Mouse (Mus musculus) erythroid progenitor cell, adult 5-6 weeks (primary cell): ENCODE measurements around the gene D10Wsu102e. TPM values are rescaled to one million over a fixed set of nuclear protein-coding genes. Genes with fewer than 3 reads are reported as not detected.
A peak's percentile ranks its signal among the peaks of the same experiment; 100 is the strongest.

Experiments
- ATAC-seq: replicated peaks from 2 replicates; pipeline ENCODE4 v1.8.0; 2016; ENCODE audit warnings: moderate number of reproducible peaks, mild to moderate bottlenecking, moderate TSS enrichment, inconsistent platforms; ENCODE audit not compliant: poor library complexity, low FRiP score, severe bottlenecking
- total RNA-seq, 2 experiments: library from RNA; stranded (forward) in 1 of 2; stranded (reverse) in 1 of 2; fragments of 150-400 nt in 1 of 2; fragments of 186-747, 209-891 nt in 1 of 2; gene quantifications; 2 replicates each; pipeline versions ENCODE4 v1.2.3 to v1.2.4; 2015 to 2017; ENCODE audit warnings: low replicate concordance in 2 of 2

Gene D10Wsu102e
- total RNA-seq (2015; ENCODE audit: low replicate concordance) (under 0.01 TPM in 2 replicates), total RNA-seq (2017; ENCODE audit: low replicate concordance) (0.13 and 0.15 TPM in 2 replicates)

DNA sequence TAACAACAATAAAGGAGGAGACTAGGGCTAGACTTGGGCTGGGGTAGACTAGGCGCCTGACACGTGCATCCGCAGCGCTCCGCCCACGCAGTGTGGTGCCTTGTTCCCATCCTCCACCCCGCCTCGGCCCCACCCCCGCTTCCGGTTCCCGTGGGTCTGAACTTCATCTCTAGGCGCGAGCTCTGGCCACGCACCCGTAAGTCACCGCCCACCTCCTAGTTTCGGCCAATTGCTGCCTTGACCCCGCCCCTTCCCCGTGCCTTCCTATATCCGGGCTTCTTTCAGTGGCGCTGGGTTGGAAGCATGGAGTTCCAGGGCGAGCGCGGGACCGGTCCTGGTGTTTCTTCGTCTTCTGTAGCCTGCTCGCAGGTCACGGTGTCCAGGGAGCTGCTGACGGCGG lies at the start of gene D10Wsu102e:
Gene D10Wsu102e (plus strand): TSS at position 266 of the 400 bp plus-strand sequence.
- peak; percentile 99 for ATAC-seq

DNA sequence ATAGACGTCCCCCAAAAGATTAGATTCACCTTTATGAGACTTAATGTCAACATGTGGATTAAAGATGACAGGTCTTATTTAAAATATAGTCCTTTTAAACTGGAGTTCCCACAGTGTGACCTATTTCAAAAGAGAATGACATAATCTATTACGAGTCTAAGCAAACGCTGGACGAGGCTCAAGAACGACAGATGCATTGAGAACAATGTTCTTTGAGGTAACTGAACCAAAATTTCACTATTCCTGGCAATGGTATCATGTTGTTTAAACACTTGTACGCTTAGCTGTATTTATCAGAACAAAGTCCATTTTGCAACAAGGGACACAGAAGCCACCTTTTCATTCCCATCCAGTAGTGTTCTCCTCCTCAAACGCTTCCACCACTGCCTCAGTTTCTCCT lies 49.7 kb upstream of the D10Wsu102e start:
- no peak for ATAC-seq

DNA sequence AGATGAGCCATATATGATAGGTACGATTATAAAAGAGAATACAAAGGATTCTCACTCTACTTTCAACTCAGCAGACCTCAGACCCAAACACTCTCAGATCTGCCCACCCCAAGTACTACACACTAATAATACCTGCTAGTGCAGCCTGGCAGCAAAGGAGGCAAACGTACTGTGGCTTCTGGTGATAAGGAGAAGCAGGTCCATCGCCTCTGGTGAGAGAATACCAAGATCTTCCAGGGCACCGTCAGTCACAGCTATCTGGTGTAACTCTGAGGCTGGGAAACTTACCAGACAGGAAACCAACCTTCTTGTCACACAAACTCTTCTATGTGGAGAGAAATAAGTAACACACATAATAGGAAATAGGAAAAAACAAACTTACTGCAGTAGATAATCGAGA lies 47.0 kb upstream of the D10Wsu102e start:
- ATAC-seq = no peak

DNA sequence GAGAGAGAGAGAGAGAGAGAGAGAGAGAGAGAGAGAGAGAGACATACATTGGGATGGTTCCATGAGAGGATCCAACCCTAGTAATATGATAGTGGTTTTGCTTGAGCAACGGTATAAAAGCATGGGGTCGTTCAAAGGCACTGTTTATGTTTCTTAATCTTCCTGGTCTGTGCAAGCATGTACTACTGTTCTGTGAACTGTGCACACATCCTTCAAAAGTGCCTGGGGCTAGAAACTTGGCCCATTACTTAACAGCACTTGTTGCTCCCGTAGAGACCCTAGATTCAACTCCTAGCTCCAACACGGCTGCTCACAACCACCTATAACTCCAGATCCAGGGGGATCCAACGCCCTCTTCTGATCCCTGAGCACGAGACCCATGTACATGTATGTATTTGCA lies 39.6 kb upstream of the D10Wsu102e start:
- no peak for ATAC-seq

DNA sequence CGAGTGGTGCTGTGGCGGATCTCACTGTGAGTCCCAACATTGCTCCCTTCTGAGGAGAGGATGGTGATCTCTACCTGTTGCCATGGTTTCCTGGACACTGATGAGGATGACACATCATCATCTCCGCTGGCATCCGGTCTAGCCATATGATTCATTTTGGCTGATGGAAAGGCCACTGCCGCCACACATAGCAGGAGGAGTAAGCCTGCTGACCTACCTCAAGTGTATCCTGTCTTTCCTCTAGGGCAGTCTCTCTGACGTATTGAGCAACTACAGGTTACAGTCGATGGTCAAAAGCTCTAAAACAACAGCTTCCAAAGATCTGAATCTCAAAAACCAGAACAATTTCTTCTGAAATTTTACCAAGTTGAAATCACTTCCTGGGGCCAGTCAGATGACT lies 39.2 kb upstream of the D10Wsu102e start:
- ATAC-seq = no peak

DNA sequence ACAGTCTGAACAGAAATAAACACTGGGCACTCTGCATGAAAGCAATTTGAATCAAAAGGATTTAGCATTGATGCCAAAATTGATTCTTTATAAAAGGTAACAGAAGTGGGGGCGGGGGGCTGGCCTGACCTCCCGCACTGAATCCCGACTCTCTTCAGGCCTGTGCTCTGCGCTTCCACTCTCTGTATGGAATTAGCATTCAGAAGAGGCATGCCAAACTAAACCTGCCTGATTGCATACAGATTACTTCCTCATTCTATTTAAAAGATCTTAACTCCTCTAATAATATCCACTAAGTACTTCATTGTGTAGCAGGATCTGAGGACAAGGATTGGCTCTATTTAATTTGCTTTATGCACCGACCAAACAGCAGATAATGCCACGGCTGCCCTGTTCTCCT lies 38.5 kb upstream of the D10Wsu102e start:
- no peak for ATAC-seq

DNA sequence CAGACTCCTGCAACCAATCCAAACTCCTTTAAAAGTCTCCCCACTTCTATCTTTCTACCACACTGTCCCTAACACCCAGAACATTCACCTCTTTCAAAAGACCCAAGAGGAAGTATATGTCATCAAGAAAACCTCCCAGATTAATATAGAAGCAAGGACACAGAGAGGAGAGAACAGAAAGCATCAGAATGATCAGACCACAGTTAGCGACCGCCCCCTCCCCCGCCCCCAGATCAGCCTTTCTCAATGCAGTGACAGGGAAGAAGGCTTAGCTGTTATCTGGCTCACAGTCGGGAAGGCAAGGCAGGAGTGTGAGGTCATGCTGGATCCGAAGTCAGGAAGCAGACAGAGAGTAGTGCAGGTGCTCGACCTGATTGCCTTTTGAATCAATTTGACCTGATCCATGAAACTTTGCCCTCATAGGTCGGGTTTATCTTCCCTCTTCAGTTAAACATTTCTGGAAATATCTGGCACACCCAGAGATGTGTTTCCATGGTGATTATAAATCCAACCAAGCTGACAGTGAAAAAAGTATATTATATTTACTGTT lies 37.4 kb upstream of the D10Wsu102e start:
- ATAC-seq = no peak

DNA sequence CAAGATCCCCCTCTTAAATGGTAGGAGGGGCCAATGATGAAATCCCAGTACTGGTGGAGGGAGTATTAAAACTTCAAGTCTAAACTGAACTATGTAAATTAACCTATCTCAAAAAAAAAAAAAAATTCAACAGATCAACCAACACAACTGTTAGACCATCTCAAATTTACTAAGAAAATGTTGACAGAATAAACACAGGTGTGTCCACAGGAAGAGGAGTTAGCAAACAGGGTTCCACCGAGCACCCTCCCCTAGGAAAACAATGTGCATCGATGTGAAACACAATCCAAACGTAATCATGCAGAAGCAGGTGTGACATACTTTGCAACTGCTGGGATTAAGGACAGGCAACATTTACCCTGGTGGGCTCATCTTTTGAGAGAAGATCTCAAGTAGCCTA lies 35.1 kb upstream of the D10Wsu102e start:
- ATAC-seq = no peak

DNA sequence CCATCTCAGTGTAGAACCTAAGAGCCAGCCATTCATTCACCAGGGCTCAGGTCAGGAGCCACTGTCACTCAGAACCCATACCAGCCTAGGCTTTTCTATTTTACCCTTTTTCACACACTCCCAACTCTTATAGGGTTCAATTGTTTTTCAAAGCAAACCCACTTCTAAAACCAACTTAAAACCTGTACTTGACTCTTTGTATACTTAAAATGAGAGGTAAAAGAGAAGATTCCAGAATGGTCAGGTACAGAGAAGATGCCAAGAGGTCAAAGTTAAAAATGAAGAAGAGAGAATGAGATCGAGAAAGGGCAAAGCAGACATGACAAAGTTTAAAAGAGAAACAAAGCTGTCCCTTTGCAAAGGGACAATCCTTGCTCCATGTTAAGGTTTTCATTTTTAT lies 34.1 kb upstream of the D10Wsu102e start:
- ATAC-seq = no peak

DNA sequence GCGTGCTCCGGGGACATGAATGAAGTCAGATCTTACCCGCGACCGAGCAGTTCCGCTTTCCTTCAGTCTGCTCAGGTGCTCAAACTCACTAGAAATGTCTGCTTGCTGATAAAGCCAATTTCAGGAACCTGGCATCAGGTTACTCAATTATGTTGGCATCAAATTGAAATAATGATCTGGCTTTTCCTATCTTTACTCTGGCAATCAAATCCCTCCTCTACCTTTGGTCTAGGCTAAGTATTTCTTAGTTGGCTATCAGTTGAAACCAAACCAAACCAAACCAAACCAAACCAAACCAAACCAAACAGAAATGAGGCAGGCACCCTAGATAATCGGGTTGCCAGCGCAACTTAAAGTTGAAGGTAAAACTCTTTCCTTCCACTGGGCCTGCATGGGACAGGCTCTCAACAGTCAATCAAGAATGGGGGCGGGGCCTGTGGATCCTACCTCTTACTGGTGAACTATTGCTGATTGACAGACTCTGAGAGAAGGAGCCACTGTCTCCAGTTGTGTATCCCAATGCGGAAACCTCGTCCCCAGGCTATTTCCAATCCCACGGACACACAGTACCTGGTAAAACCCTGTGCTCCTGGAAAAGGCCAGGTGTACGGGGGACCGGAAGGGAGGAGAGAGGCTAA lies 33.3 kb upstream of the D10Wsu102e start:
- no peak for ATAC-seq

DNA sequence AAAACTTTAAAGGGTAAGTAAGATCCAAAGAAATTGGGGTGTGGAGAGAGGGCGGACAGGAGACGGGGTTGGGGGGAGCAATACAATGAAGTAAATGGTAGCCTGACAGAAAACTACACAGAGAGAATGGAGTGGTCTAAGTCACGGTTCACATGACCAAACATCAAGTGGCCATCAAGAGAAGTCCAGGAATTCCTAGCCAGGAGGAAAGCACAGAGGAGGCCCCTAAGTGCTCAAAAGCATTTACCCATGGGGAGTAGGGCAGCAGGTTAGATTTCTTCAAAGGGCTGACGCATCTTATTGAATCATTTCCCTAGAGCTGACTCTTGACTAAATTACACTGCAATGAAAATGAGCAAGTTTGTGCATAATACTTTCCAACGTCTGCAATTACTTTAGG lies 31.2 kb upstream of the D10Wsu102e start:
- no peak for ATAC-seq

DNA sequence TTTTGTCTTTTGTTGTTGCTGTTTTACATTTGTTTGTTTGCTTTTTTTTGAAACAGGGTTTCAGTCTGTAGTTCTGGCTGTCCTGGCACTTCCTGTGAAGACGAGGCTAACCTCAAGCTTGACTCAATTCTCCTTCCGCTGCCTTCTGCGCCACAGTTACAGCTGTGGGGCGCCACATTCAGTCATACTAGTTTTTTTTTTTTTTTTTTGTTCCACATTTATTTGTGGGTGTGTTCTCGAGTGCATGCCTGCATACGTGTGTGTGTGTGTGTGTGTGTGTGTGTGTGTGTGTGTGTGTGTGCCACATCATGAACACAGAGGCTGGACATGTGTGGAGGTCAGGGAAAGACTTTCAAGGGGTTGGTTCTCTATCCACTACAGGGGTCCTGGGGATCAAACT lies 29.7 kb upstream of the D10Wsu102e start:
- ATAC-seq = no peak

DNA sequence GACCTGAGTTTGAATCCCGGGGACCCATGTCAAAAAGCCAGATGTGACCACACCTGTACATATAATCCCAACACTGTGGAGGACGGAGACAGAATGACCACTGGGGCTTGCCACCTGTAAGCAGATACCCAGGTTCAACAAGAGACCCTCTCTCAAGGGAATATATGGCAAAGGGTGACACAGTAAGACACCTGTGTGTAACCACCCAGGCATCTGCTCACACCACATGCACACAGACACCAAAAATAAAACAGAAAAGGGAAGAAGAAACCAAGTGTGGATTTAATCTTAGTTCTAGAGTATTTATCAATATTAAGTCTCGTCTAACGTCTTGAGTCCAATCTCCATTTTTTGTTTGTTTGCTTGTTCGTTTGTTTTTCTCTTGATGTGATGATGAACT lies 28.2 kb upstream of the D10Wsu102e start:
- ATAC-seq = no peak

DNA sequence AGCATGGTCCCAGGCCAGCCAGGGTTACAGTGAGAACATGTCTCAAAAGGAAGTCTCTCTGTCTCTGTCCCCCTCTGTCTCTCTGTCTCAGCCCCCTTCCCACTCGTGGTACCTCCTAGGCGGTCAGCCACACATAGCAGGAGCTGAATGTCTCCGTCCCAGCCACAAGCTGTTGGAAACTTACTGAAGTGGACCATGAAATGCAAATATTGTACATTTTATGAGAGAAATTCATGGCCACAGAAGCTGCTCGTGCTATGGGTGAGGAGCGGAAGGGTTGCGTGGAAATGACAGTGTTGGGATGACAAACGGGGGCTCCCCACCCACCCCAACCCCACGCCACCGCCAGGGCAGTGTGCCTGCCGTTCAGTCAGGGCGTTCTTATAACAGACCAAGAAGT lies 27.4 kb upstream of the D10Wsu102e start:
- ATAC-seq = no peak

DNA sequence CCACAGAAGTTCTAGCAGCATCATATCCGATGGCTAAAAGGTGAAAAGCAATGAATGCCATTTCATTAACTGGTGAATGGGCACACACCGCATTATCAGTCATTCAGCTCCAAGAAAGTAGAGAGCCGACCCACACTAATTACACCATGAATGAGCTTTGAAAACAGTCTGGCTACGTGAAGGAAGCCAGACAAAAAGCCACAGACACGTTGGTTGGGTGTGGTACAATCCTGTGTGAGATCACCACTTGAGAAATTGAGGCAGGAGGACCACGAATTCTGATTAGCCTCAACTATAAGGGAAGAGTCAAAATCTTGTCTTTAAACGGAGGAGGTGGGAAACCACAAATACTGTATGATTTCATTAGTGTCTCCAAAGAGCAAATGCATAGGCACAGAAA lies 23.7 kb upstream of the D10Wsu102e start:
- no peak for ATAC-seq

DNA sequence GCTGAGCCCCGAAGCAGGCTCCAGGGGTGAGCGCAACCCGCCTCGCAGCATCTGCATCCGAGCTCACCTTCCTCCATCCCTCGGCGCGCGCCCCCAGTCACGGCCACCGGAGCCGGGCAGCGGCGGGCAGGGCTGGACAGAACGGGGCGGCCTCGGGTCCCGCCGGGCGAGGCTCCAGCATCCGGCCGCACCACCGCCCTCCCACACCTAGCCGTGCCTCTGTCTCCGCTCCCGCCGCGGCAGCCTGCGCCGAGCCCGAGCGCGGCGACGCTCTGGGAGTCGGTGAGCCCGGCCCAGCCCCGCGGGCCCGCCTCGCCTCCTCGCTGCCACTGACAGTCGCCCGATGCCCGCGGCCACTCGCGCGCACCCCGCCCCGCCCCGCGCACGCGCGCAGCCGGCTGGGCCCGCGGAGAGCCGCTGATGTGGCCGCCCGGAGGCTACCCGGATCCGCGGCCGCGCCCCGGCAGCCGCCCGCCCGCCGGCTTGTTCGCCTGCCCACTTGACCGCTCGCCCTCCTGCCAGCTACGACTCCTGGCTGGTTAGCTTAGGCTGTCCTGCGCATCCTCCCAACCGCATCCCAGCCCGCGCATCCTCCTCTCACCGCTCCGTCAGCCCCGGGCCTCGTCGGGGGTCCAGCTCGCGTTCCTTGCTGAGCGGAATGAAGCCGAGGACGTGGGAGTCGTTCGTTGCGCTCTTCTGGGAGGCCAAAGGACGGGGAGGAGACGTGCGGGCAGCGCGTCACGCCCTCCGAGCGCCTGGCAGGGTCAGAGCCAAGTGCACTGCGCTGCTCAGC lies 22.7 kb upstream of the D10Wsu102e start, which contains the start of gene Slc41a2:
Gene Slc41a2 (minus strand): TSS at position 724 of the 793 bp plus-strand sequence.
- no peak for ATAC-seq

DNA sequence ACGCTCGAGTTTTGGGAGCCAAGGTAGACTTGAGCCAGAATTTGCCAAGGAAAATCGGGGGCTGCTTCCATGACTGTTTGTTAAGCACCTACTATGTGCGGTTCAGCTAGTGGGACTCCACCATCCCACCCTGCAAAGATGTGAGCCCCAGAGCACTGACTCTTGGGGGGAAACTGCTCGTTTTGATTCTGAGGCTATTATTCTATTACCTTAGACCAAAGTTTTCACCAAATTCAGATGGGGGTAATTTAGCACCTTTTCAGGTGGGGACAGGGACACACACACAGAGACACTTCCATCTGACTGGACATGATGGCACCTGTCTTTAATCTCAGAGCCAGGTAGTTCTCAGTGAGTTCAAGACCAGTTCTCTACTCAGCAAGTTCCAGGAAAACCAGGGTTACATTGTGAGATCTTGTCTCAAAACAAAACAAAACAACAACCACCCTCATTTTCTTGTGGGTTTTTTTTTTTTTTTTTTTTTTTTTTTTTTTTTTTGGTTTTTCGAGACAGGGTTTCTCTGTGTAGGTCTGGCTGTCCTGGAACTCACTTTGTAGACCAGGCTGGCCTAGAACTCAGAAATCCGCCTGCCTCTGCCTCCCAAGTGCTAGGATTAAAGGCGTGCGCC lies 21.9 kb upstream of the D10Wsu102e start:
- ATAC-seq = no peak

DNA sequence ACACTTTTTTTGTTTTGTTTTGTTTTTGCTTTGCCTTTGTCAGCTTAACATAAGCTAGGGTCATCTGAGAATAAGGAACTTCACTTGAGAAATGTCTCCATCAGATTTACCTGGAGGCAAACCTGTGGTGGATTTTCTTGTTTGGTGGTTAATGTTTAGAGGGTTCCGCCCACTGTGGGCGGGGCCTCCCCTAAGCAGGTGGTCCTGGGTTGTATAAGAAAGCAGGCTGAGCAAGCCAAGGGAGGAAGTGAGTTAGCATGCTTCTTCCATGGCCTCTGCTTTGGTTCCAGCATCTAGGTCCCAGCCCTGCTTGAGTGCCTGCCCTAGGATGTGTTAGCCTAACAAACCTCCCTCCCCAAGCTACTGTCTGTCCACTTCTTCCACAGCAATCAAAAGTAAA lies 18.8 kb upstream of the D10Wsu102e start:
- ATAC-seq = no peak

DNA sequence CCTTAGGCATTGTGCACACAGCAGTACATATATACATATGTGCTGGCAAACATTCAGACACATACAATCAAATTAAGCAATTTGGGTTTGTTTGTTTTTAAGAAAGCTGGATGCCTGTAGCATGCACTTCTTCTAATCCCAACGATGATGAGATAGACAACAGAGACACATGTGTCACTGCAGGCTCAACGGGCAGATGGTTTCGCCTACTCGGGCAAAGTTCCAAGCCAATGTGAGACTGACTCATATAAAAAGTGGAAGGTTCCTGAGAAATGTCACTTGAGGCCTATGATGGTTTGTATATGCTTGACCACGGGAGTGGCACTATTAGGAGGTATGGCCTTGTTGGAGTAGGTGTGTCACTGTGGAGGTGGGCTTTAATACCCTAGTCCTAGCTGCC lies 16.9 kb upstream of the D10Wsu102e start:
- no peak for ATAC-seq

DNA sequence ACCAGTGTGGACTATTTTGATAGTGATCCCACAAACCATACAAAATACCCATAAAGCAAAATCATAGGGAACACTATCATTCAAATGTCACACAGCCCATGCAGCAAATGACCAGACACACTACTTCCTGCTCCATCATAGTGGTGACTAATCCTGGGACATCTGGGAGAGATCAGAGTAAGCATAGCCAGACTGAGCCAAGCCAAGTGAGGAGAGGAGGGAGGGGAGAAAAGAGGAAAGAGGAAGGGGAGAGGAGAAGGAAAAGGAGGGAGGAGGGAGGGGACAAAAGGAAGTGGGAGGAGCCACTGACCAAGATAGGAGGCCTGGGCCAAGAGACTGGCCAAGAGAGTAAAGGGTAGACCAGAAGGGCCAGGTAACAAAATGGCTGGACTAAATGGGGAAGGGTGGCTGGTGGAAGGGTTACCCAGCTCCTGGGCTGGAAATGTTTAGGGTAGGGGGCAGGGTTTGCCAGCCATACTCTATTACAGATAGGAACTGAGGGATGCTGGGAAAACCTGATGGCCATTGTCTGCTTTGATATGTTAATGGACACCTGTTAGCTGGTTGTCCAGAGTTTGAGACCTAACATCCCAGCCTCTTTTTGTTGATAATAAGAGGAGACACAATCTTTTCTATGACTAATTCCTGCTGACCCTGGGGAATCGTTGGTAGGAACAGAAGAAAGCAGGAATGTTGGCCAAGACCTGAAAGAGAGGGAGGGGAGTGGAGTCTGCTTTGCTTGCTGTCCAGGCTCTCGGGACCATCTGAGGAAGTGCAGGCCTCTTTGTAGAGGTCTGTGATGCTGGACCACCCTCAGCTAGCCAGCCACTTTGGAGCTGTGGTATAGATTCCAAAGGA lies 16.0 kb upstream of the D10Wsu102e start:
- ATAC-seq = no peak
